Mouse (Mus musculus): Measurements from ENCODE around the gene Brms1.

Gene Brms1

GRCm38 (mm10) chr19:5058801-5059771 is 17.9 kb downstream of the Brms1 start:
- in situ Hi-C loops (cut with MboI; ENCODE audit: low pct_unique_long_range_greater_than_20kb in 1 of 2, low sequenced_read_pairs in 2 of 2, unreplicated experiment in 1 of 2) = no loop called here

GRCm38 (mm10) chr19:5060365-5061330 is 19.5 kb downstream of the Brms1 start:
- in situ Hi-C loops (cut with MboI; ENCODE audit: low pct_unique_long_range_greater_than_20kb in 1 of 2, low sequenced_read_pairs in 2 of 2, unreplicated experiment in 1 of 2) = no loop called here

DNA sequence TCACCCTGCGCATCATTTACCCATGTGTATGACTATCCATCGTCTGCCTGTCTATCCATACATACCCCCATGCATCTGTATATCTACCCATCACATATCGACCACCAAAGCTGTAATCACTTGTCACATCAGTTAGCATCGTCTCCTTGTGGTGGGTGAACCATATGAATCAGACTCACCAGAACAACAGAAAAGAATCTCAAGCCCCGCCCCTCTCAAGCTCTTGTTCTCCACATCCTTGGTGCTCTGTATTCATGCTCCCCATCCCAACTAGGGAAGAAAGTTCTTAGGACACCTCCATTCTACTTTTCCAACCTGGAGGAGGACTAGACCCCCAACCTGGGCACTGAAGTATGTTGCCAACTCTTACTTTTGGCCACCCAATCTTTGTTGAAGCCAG is 20.9 kb downstream of the Brms1 start:
- in situ Hi-C loops (cut with MboI; ENCODE audit: low pct_unique_long_range_greater_than_20kb in 1 of 2, low sequenced_read_pairs in 2 of 2, unreplicated experiment in 1 of 2) = no loop called here

GRCm38 (mm10) chr19:5062446-5062845 is 21.3 kb downstream of the Brms1 start:
- in situ Hi-C loops (cut with MboI; ENCODE audit: low pct_unique_long_range_greater_than_20kb in 1 of 2, low sequenced_read_pairs in 2 of 2, unreplicated experiment in 1 of 2) = no loop called here

- in situ Hi-C loops (cut with MboI; ENCODE audit: low pct_unique_long_range_greater_than_20kb in 1 of 2, low sequenced_read_pairs in 2 of 2, unreplicated experiment in 1 of 2) = no loop called here
Observed at GRCm38 (mm10) chr19:5065104-5065503, 23.9 kb downstream of the Brms1 start.

DNA sequence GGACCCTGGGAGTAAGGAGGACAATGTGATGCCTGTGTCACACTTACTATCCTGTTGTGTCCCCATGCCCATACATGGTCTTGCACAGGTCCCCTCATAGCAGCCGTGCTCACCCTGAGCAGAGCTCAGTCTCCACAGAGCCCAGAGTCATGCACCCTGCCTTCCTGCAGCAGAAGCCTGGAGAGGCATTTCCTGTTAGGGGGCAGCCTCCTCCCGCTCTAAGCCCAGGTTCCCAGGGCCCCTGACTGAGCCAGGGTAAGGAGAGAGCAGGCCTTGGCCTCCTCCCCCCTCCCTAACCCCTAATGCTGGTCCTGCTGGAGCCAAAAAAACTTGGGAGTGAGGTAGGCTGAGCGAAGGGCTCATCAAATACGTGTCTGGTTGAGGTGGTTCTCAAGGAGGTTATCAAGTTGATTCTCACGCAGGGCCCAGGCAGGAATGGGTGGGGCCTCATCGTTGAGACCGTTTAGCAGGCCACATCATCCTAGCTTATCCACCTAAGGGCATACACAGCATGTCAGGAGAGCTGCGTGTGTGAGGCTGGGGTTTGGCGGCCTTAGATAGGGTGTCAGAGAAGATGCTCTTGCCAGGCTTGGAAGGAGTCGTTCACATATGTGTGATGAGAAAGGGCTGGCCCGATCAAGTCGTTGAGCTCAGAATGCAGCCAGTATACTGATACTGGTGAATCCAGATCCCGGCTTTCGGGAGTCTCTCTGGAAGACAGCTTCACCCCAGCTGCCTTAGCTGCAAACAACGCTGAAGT is 26.1 kb downstream of the Brms1 start:
- in situ Hi-C loops (cut with MboI; ENCODE audit: low pct_unique_long_range_greater_than_20kb in 1 of 2, low sequenced_read_pairs in 2 of 2, unreplicated experiment in 1 of 2) = no loop called here

- in situ Hi-C loops (cut with MboI; ENCODE audit: low pct_unique_long_range_greater_than_20kb in 1 of 2, low sequenced_read_pairs in 2 of 2, unreplicated experiment in 1 of 2) = no loop called here
Observed at GRCm38 (mm10) chr19:5067867-5068569, 26.9 kb downstream of the Brms1 start, which contains the start of gene Cd248. TSS of gene Cd248 (plus strand) at chr19:5068078.

DNA sequence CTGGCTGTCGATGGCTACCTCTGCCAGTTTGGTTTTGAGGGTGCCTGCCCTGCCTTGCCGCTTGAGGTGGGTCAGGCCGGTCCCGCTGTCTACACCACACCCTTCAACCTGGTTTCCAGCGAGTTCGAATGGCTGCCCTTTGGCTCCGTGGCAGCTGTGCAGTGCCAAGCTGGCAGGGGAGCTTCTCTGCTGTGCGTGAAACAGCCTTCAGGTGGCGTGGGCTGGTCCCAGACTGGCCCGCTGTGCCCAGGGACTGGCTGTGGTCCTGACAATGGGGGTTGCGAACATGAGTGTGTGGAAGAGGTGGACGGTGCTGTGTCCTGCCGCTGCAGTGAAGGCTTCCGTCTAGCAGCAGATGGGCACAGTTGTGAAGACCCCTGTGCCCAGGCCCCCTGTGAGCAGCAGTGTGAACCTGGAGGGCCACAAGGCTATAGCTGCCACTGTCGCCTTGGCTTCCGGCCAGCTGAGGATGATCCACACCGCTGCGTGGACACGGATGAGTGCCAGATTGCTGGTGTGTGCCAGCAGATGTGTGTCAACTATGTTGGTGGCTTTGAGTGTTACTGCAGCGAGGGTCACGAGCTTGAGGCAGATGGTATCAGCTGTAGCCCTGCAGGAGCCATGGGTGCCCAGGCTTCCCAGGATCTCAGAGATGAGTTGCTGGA is 27.5 kb downstream of the Brms1 start:
- in situ Hi-C loops (cut with MboI; ENCODE audit: low pct_unique_long_range_greater_than_20kb in 1 of 2, low sequenced_read_pairs in 2 of 2, unreplicated experiment in 1 of 2) = no loop called here

GRCm38 (mm10) chr19:5069486-5069885 is 28.3 kb downstream of the Brms1 start:
- in situ Hi-C loops (cut with MboI; ENCODE audit: low pct_unique_long_range_greater_than_20kb in 1 of 2, low sequenced_read_pairs in 2 of 2, unreplicated experiment in 1 of 2) = no loop called here

GRCm38 (mm10) chr19:5069978-5070377 is 28.8 kb downstream of the Brms1 start:
- in situ Hi-C loops (cut with MboI; ENCODE audit: low pct_unique_long_range_greater_than_20kb in 1 of 2, low sequenced_read_pairs in 2 of 2, unreplicated experiment in 1 of 2) = no loop called here

DNA sequence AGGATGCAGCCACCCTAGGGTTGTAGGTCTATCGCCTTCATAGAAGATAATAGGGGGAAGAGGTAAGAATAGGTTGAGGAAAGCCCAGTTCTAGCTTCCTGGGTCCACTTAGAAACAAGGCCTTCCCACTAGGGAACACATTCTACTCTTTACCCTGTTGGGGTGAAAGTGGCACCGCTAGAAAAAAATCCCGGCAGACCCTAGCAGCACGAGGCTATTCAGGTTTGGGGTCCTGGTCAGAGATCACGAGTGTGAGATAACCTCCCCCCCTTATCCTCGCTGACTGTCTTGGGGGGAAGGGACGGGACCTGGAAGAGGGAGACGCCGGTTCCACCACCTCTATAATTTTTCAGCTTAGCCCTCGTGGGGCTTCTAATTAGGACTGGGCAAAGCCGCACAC is 29.9 kb downstream of the Brms1 start:
- in situ Hi-C loops (cut with MboI; ENCODE audit: low pct_unique_long_range_greater_than_20kb in 1 of 2, low sequenced_read_pairs in 2 of 2, unreplicated experiment in 1 of 2) = no loop called here

DNA sequence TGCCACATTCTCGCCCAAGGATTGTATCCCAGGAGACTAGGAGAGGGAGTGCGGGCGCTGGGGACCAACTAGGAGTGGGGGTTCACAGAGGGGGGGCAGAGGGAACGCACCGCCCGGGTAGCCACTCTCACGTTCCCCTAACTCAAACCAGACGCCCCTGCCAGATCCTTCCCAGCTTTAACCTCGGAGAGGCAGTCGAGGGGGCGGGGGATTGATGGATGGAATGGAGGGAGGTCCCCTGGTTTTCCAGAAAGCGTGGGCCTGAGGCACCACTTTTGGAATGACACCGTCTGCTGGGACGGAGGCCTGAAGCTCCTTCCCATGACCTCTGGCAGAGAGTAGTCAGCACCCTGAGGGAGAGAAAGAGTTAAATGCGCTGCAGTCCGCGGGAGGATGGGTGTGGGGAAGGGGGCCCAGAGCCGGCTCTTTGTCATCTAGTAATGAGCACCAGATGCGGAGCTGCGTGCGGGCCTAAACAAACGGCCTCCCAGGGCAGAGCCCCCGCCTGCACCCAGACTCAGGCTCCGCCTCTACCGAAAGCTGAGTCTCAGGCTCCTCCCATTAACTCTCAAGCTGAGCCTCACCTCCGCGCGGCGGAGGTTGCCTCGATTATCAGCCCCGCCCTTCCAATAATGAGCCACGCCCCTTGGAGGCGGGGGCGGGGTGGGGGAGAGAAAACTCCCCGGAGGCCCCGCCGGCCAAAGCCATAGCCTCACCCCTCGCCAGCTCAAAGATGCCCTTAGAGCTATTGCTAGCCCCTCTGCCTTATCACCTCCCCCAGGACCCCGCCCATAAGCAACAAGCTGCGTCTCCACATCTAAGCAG is 30.6 kb downstream of the Brms1 start:
- in situ Hi-C loops (cut with MboI; ENCODE audit: low pct_unique_long_range_greater_than_20kb in 1 of 2, low sequenced_read_pairs in 2 of 2, unreplicated experiment in 1 of 2) = no loop called here

GRCm38 (mm10) chr19:5072389-5073019 is 31.4 kb downstream of the Brms1 start:
- in situ Hi-C loops (cut with MboI; ENCODE audit: low pct_unique_long_range_greater_than_20kb in 1 of 2, low sequenced_read_pairs in 2 of 2, unreplicated experiment in 1 of 2) = no loop called here

- in situ Hi-C loops (cut with MboI; ENCODE audit: low pct_unique_long_range_greater_than_20kb in 1 of 2, low sequenced_read_pairs in 2 of 2, unreplicated experiment in 1 of 2) = no loop called here
Observed at GRCm38 (mm10) chr19:5073028-5073427, 31.9 kb downstream of the Brms1 start.

GRCm38 (mm10) chr19:5073518-5073917 is 32.4 kb downstream of the Brms1 start:
- in situ Hi-C loops (cut with MboI; ENCODE audit: low pct_unique_long_range_greater_than_20kb in 1 of 2, low sequenced_read_pairs in 2 of 2, unreplicated experiment in 1 of 2) = no loop called here

DNA sequence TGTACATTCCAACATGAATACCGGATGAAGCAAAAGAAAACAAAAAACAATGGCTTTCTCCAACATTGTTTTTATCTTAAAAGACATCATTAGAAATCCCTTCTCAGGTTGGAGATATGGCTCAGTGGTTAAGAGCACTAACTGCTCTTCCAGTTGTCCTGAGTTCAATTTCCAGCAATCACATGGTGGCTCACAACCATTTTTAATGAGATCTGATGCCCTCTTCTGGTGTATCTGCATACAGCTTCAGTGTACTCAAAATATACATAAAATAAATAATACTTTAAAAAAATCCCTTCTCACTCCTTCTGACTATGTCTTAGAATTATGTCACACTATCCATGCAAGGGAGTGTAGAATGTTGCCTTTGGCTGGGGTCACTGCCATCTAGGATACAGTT is 38.1 kb downstream of the Brms1 start:
- in situ Hi-C loops (cut with MboI; ENCODE audit: low pct_unique_long_range_greater_than_20kb in 1 of 2, low sequenced_read_pairs in 2 of 2, unreplicated experiment in 1 of 2) = no loop called here
